Mouse (Mus musculus) right cerebral cortex, postnatal 25 days (tissue): ENCODE data around the gene Gm5767.

Source experiments
- DNase-seq: peaks from one replicate; pipeline ENCODE4 v3.0.0; 2022

Gene Gm5767

GRCm38 (mm10) chr16:8680470-8680869 is at the start of gene Gm5767:
Gene Gm5767 (plus strand): TSS chr16:8680770.
- DNase-seq, result no peak

GRCm38 (mm10) chr16:8631428-8631827 is 49.1 kb upstream of the Gm5767 start:
- DNase-seq, result no peak

GRCm38 (mm10) chr16:8636867-8637216 is 43.7 kb upstream of the Gm5767 start:
- DNase-seq, result no peak

- peak; percentile 87 for DNase-seq
These were observed 43.1 kb upstream of the Gm5767 start, which contains the start of the genes Pmm2 and Tmem186 for GRCm38 (mm10) chr16:8637217-8638051. Gene Pmm2 (plus strand): TSS chr16:8637674. Gene Tmem186 (minus strand): TSS chr16:8637712.

GRCm38 (mm10) chr16:8638131-8638530 is 42.4 kb upstream of the Gm5767 start:
- DNase-seq, result no peak

- no peak for DNase-seq
These were observed 40.9 kb upstream of the Gm5767 start for GRCm38 (mm10) chr16:8639466-8640191.

- peak; percentile 28 for DNase-seq
These were observed 36.7 kb upstream of the Gm5767 start for GRCm38 (mm10) chr16:8643855-8644254.

GRCm38 (mm10) chr16:8645546-8645945 is 35.0 kb upstream of the Gm5767 start:
- DNase-seq, result no peak

- no peak for DNase-seq
These were observed 30.6 kb upstream of the Gm5767 start for GRCm38 (mm10) chr16:8650007-8650406.

- no peak for DNase-seq
These were observed 25.5 kb upstream of the Gm5767 start for GRCm38 (mm10) chr16:8655108-8655507.

GRCm38 (mm10) chr16:8655599-8655998 is 25.0 kb upstream of the Gm5767 start:
- DNase-seq, result no peak

- no peak for DNase-seq
These were observed 24.3 kb upstream of the Gm5767 start for GRCm38 (mm10) chr16:8656256-8656655.

GRCm38 (mm10) chr16:8658349-8658748 is 22.2 kb upstream of the Gm5767 start:
- DNase-seq, result no peak

- DNase-seq, result no peak
These were observed 21.8 kb upstream of the Gm5767 start for GRCm38 (mm10) chr16:8658764-8659163.

GRCm38 (mm10) chr16:8663022-8663421 is 17.5 kb upstream of the Gm5767 start:
- DNase-seq, result no peak

- DNase-seq, result no peak
These were observed 16.7 kb upstream of the Gm5767 start for GRCm38 (mm10) chr16:8663606-8664539.

GRCm38 (mm10) chr16:8665367-8665766 is 15.2 kb upstream of the Gm5767 start:
- DNase-seq, result no peak

- no peak for DNase-seq
These were observed 14.1 kb upstream of the Gm5767 start for GRCm38 (mm10) chr16:8666452-8666851.

GRCm38 (mm10) chr16:8667261-8667660 is 13.3 kb upstream of the Gm5767 start:
- DNase-seq, result no peak

GRCm38 (mm10) chr16:8667814-8668213 is 12.8 kb upstream of the Gm5767 start:
- DNase-seq, result no peak

GRCm38 (mm10) chr16:8668386-8668785 is 12.2 kb upstream of the Gm5767 start:
- no peak for DNase-seq

GRCm38 (mm10) chr16:8669432-8669831 is 11.1 kb upstream of the Gm5767 start:
- DNase-seq, result no peak
